Comparison of ENCODE assay signal across 8 mouse cellular contexts in genomic region chr13:96131911-96132310, GRCm38 (mm10). TPM values are rescaled to one million over a fixed set of nuclear protein-coding genes. Genes with fewer than 3 reads are reported as not detected.
A peak's percentile ranks its signal among the peaks of the same experiment; 100 is the strongest.
DNase-seq lines count a peak whose midpoint lies in the region; ATAC-seq and TF ChIP-seq lines count a peak whose summit lies in the region.
"Had no signal": no experiment of that assay in that cellular context is flagged by ENCODE, and none has a peak within 500 bp of the region (broad histone marks: within the 10 kb centered on the region; RNA-seq: fewer than 3 reads in every experiment).

No protein-coding gene starts in this region.

- H3K36me3 ChIP-seq in liver, embryonic 11.5 days (ENCODE audit: control insufficient read depth, insufficient read depth, low read length), result no peaks in the 10 kb centered on the region
- no peaks in the 10 kb centered on the region for H3K36me3 ChIP-seq in forebrain, embryonic 10.5 days (replicated peaks)
- no peaks in the 10 kb centered on the region for H3K36me3 ChIP-seq in hindbrain, postnatal 0 days (ENCODE audit: insufficient read depth, low read length)
- H3K36me3 ChIP-seq in neural tube, embryonic 12.5 days, result no peaks in the 10 kb centered on the region

- H3K4me1 ChIP-seq in liver, embryonic 11.5 days (replicated peaks; ENCODE audit: control insufficient read depth, insufficient read depth, low read length), result peaks cover 7% of the 10 kb centered on the region; the same call in 1 of the 2 replicates
- H3K4me1 ChIP-seq in forebrain, embryonic 10.5 days, result peaks cover 34% of the 10 kb centered on the region
- no peaks in the 10 kb centered on the region; the same call in 1 of the 2 replicates for H3K4me1 ChIP-seq in hindbrain, postnatal 0 days (ENCODE audit: insufficient read depth, low read length)
- peaks cover 16% of the 10 kb centered on the region for H3K4me1 ChIP-seq in neural tube, embryonic 12.5 days

- H3K27me3 ChIP-seq in liver, embryonic 11.5 days (replicated peaks; ENCODE audit: control insufficient read depth, insufficient read depth, low read length), result peaks cover 74% of the 10 kb centered on the region
- H3K27me3 ChIP-seq in forebrain, embryonic 10.5 days (ENCODE audit: poor library complexity, severe bottlenecking), result peaks cover 96% of the 10 kb centered on the region
- no peaks in the 10 kb centered on the region for H3K27me3 ChIP-seq in hindbrain, postnatal 0 days (ENCODE audit: insufficient read depth, low read length)
- H3K27me3 ChIP-seq in neural tube, embryonic 12.5 days (replicated peaks), result peaks cover 35% of the 10 kb centered on the region

- H3K27ac ChIP-seq in liver, embryonic 11.5 days (ENCODE audit: low read depth, low read length), result no peak overlapping the region
- peak overlapping the region; percentile 74 for H3K27ac ChIP-seq in forebrain, embryonic 10.5 days
- peak overlapping the region; percentile 74 for H3K27ac ChIP-seq in hindbrain, postnatal 0 days
- peak overlapping the region; percentile 20; the same call in 1 of the 2 replicates for H3K27ac ChIP-seq in neural tube, embryonic 12.5 days

- no peak for TF ChIP-seq CTCF in hindbrain, postnatal 0 days (IDR thresholded peaks at IDR 0.05; ENCODE audit: low read depth)

- H3K9ac ChIP-seq in liver, embryonic 11.5 days (ENCODE audit: low read depth, low read length), result no peak overlapping the region
- peak overlapping the region; percentile 52 for H3K9ac ChIP-seq in hindbrain, postnatal 0 days (replicated peaks; ENCODE audit: low read length)
- H3K9ac ChIP-seq in neural tube, embryonic 12.5 days, result peak overlapping the region; percentile 67

- no peaks in the 10 kb centered on the region for H3K9me3 ChIP-seq in liver, embryonic 11.5 days (ENCODE audit: control insufficient read depth, low read length)
- no peaks in the 10 kb centered on the region for H3K9me3 ChIP-seq in forebrain, embryonic 10.5 days
- H3K9me3 ChIP-seq in hindbrain, postnatal 0 days (ENCODE audit: low read length), result no peaks in the 10 kb centered on the region
- H3K9me3 ChIP-seq in neural tube, embryonic 12.5 days, result no peaks in the 10 kb centered on the region
- H3K9me3 ChIP-seq: megakaryocyte, embryonic 14.5 days had no signal

- no peak for ATAC-seq in liver, embryonic 11.5 days (replicated peaks; ENCODE audit: low FRiP score)
- ATAC-seq in hindbrain, postnatal 0 days, result no peak
- ATAC-seq in neural tube, embryonic 12.5 days (ENCODE audit: low FRiP score, low read depth), result no peak; the same call in 1 of the 2 replicates

- H3K4me2 ChIP-seq in liver, embryonic 11.5 days, result peak overlapping the region; percentile 67
- peak overlapping the region; percentile 89 for H3K4me2 ChIP-seq in hindbrain, postnatal 0 days (ENCODE audit: low read depth, low read length)
- peak overlapping the region; percentile 88 for H3K4me2 ChIP-seq in neural tube, embryonic 12.5 days (replicated peaks)

- peak overlapping the region; percentile 41 for H3K4me3 ChIP-seq in liver, embryonic 11.5 days (ENCODE audit: low read depth, low read length)
- H3K4me3 ChIP-seq in forebrain, embryonic 10.5 days, result peak overlapping the region; percentile 64
- peak overlapping the region; percentile 55 for H3K4me3 ChIP-seq in hindbrain, postnatal 0 days (ENCODE audit: low read length)
- H3K4me3 ChIP-seq in neural tube, embryonic 12.5 days, result peak overlapping the region; percentile 55

- DNase-seq in liver, embryonic 11.5 days (ENCODE audit: low spot score), result peak; percentile 32
- no peak for DNase-seq in liver
- no peak for DNase-seq in forebrain, embryonic 10.5 days (ENCODE audit: extremely low spot score, low spot score)
- DNase-seq in hindbrain, postnatal 0 days (ENCODE audit: low spot score), result peak; percentile 40
- no peak for DNase-seq in urinary bladder, postnatal 10 days (ENCODE audit: low spot score)
- no peak for DNase-seq in gastrocnemius, postnatal 4 days (ENCODE audit: low spot score in 2 of 2)

- 4% methylated on average over 19 of the region's 19 CpGs for WGBS in liver, embryonic 11.5 days
- under 1% methylated on average over 19 of the region's 19 CpGs for WGBS in forebrain, embryonic 10.5 days
- 1% methylated on average over 19 of the region's 19 CpGs for WGBS in hindbrain, postnatal 0 days
- under 1% methylated on average over 19 of the region's 19 CpGs for WGBS in neural tube, embryonic 12.5 days

RNA-seq across cellular contexts. Expression of gene Sv2c, which starts 0.5 kb away (rescaled TPM):
- polyA plus RNA-seq in liver, embryonic 11.5 days (2014; fragmentation: Nextera tagmentation; extraction: Ambion mirVana), result 0.09 and 0.23 TPM in 2 replicates
- 0.31 and 0.38 TPM in 2 replicates for polyA plus RNA-seq in forebrain, embryonic 10.5 days (2016; fragmentation: Nextera tagmentation; extraction: Ambion mirVana)
- total RNA-seq in hindbrain, postnatal 0 days (2014; rRNA removed), result 47.3 and 57.2 TPM in 2 replicates
- 23.7 and 30.4 TPM in 2 replicates for polyA plus RNA-seq in hindbrain, postnatal 0 days (2015; fragmentation: Nextera tagmentation; extraction: Ambion mirVana)
- 16.3 and 16.4 TPM in 2 replicates for polyA plus RNA-seq in neural tube, embryonic 12.5 days (2016; fragmentation: Nextera tagmentation; extraction: Ambion mirVana)
- under 1 TPM; 0.76 to 0.80 TPM for total RNA-seq in gastrocnemius, postnatal 4 days (2021)

RNA-seq across cellular contexts. Expression of gene Gm17190, which starts 50.1 kb away (rescaled TPM):
- polyA plus RNA-seq in liver, embryonic 11.5 days (2014; fragmentation: Nextera tagmentation; extraction: Ambion mirVana), result not detected in 2 replicates
- polyA plus RNA-seq in forebrain, embryonic 10.5 days (2016; fragmentation: Nextera tagmentation; extraction: Ambion mirVana), result not detected in 2 replicates
- not detected in 2 replicates for total RNA-seq in hindbrain, postnatal 0 days (2014; rRNA removed)
- polyA plus RNA-seq in hindbrain, postnatal 0 days (2015; fragmentation: Nextera tagmentation; extraction: Ambion mirVana), result 0.16 and 0.26 TPM in 2 replicates
- 0.37 and 0.87 TPM in 2 replicates for polyA plus RNA-seq in neural tube, embryonic 12.5 days (2016; fragmentation: Nextera tagmentation; extraction: Ambion mirVana)
- total RNA-seq in gastrocnemius, postnatal 4 days (2021), result not detected

RNA-seq across cellular contexts. Expression of gene Gm20075, which starts 50.7 kb away (rescaled TPM):
- 14.8 and 17.4 TPM in 2 replicates for polyA plus RNA-seq in liver, embryonic 11.5 days (2014; fragmentation: Nextera tagmentation; extraction: Ambion mirVana)
- 31.3 and 34.4 TPM in 2 replicates for polyA plus RNA-seq in forebrain, embryonic 10.5 days (2016; fragmentation: Nextera tagmentation; extraction: Ambion mirVana)
- 0.14 and 0.58 TPM in 2 replicates for total RNA-seq in hindbrain, postnatal 0 days (2014; rRNA removed)
- polyA plus RNA-seq in hindbrain, postnatal 0 days (2015; fragmentation: Nextera tagmentation; extraction: Ambion mirVana), result 9.1 and 15.1 TPM in 2 replicates
- 23.4 and 30.8 TPM in 2 replicates for polyA plus RNA-seq in neural tube, embryonic 12.5 days (2016; fragmentation: Nextera tagmentation; extraction: Ambion mirVana)
- 10 to 100 TPM; 15.7 to 16.0 TPM for total RNA-seq in gastrocnemius, postnatal 4 days (2021)

Comparison
In these comparisons a context has a peak if more than half of its experiments do, and no peak if none do; other contexts are left out.
1. DNase-seq: peak in liver, embryonic 11.5 days (single experiment) and hindbrain, postnatal 0 days (single experiment); none in liver (single experiment), forebrain, embryonic 10.5 days (single experiment), urinary bladder, postnatal 10 days (single experiment) and gastrocnemius, postnatal 4 days (0 of 2).
2. RNA of gene Sv2c, which starts 0.5 kb away (polyA plus RNA-seq): 23.7 to 30.4 TPM in hindbrain, postnatal 0 days and 16.3 to 16.4 TPM in neural tube, embryonic 12.5 days; 0.31 to 0.38 TPM in forebrain, embryonic 10.5 days and 0.09 to 0.23 TPM in liver, embryonic 11.5 days; every median in the first group is over 10 times any median in the second.
3. Peak in every context shown above with its lines, with median percentiles within 50 percentile points of each other: H3K4me2 ChIP-seq and H3K4me3 ChIP-seq.